Mouse (Mus musculus) liver, embryonic 12.5 days (tissue): ENCODE measurements around the gene Abca1. TPM values are rescaled to one million over a fixed set of nuclear protein-coding genes. Genes with fewer than 3 reads are reported as not detected.

Source experiments
- ATAC-seq: fragments of 200-750 bp; cut with Nextera tagmentation; 2 replicates; pipeline ENCODE4 v1.8.0; 2017; ENCODE audit warnings: moderate number of reproducible peaks, mild to moderate bottlenecking, moderate library complexity
- H3K27ac ChIP-seq: fragments of 300-500 bp; sonication (generic); 2 replicates; pipeline ENCODE4 v1.5.1; 2016; ENCODE audit warnings: mild to moderate bottlenecking
- H3K27me3 ChIP-seq: fragments of 300-500 bp; sonication (generic); replicated peaks from 2 replicates; pipeline ENCODE4 v1.6.1; 2016; ENCODE audit warnings: mild to moderate bottlenecking, moderate library complexity
- H3K36me3 ChIP-seq: fragments of 300-500 bp; sonication (generic); 2 replicates; pipeline ENCODE4 v1.6.1; 2016; ENCODE audit warnings: mild to moderate bottlenecking, moderate library complexity
- H3K4me1 ChIP-seq: fragments of 300-500 bp; sonication (generic); 2 replicates; pipeline ENCODE4 v1.6.1; 2016
- H3K4me2 ChIP-seq: fragments of 300-500 bp; sonication (generic); 2 replicates; pipeline ENCODE4 v1.6.1; 2016; ENCODE audit warnings: mild to moderate bottlenecking, moderate library complexity
- H3K4me3 ChIP-seq: fragments of 300-500 bp; sonication (generic); 2 replicates; pipeline ENCODE4 v1.5.1; 2016; ENCODE audit warnings: mild to moderate bottlenecking, moderate library complexity
- H3K9ac ChIP-seq: fragments of 300-500 bp; sonication (generic); 2 replicates; pipeline ENCODE4 v1.6.1; 2016; ENCODE audit warnings: mild to moderate bottlenecking, moderate library complexity
- H3K9me3 ChIP-seq: fragments of 300-500 bp; sonication (generic); replicated peaks from 2 replicates; pipeline ENCODE4 v1.6.1; 2016; ENCODE audit warnings: mild to moderate bottlenecking, moderate library complexity
- WGBS: fragments of 180-500 bp; shearing (Covaris S2); methylation state at CpG from one replicate; pipeline ENCODE4 v1.1.7; 2016; ENCODE audit not compliant: insufficient replicate concordance; 5-methylcytosine and 5-hydroxymethylcytosine counted together
- polyA plus RNA-seq: library from polyadenylated mRNA; unstranded; fragments of >200 nt; fragmentation: Nextera tagmentation; extraction: Ambion mirVana; gene quantifications from 2 replicates; pipeline ENCODE4 v1.2.1, GENCODE M21; 2016

Abca1 gene
- polyA plus RNA-seq, 1 experiment from 2014 or later = 10.1 TPM

GRCm38 (mm10) chr4:53147454-53147853, 12.2 kb downstream of the Abca1 start:
- ATAC-seq = no peak
- Histone ChIP-seq H3K4me3 (no peak overlapping the region), H3K9me3 (no peaks in the 10 kb centered on the region), H3K27ac (0 out of 2 replicates have a peak overlapping the region, but pooled peaks have one; percentile 31), H3K4me1 (peaks cover 21% of the 10 kb centered on the region), H3K36me3 (no peaks in the 10 kb centered on the region), H3K27me3 (no peaks in the 10 kb centered on the region), H3K9ac (no peak overlapping the region), H3K4me2 (no peak overlapping the region)
- 33% methylated on average over 2 of the region's 2 CpGs for WGBS

- ATAC-seq = no peak
- Histone ChIP-seq H3K4me2 (no peak overlapping the region), H3K4me1 (peaks cover 21% of the 10 kb centered on the region), H3K9ac (no peak overlapping the region), H3K36me3 (no peaks in the 10 kb centered on the region), H3K4me3 (no peak overlapping the region), H3K9me3 (no peaks in the 10 kb centered on the region), H3K27me3 (no peaks in the 10 kb centered on the region), H3K27ac (0 out of 2 replicates have a peak overlapping the region, but pooled peaks have one; percentile 31)
- WGBS = 49% methylated on average over 4 of the region's 4 CpGs
Measured at GRCm38 (mm10) chr4:53147046-53147445, 12.6 kb downstream of the Abca1 start.

- H3K4me2 ChIP-seq = no peak overlapping the region
- ATAC-seq = no peak
- H3K4me1 ChIP-seq = peaks cover 21% of the 10 kb centered on the region
- H3K36me3 ChIP-seq = no peaks in the 10 kb centered on the region
- H3K9ac ChIP-seq = no peak overlapping the region
- no peak overlapping the region for H3K4me3 ChIP-seq
- H3K27ac ChIP-seq = 0 out of 2 replicates have a peak overlapping the region, but pooled peaks have one; percentile 31
- no peaks in the 10 kb centered on the region for H3K9me3 ChIP-seq
- no peaks in the 10 kb centered on the region for H3K27me3 ChIP-seq
- WGBS = 82% methylated on average over 12 of the region's 12 CpGs
Measured at GRCm38 (mm10) chr4:53146227-53146949, 13.3 kb downstream of the Abca1 start.

- Histone ChIP-seq H3K9ac (no peak overlapping the region), H3K4me2 (no peak overlapping the region), H3K9me3 (no peaks in the 10 kb centered on the region), H3K27ac (no peak overlapping the region), H3K4me1 (peaks cover 18% of the 10 kb centered on the region), H3K27me3 (no peaks in the 10 kb centered on the region), H3K4me3 (no peak overlapping the region), H3K36me3 (no peaks in the 10 kb centered on the region)
- no peak for ATAC-seq
- WGBS = 52% methylated on average over 12 of the region's 12 CpGs
Measured at GRCm38 (mm10) chr4:53145434-53146168, 14.1 kb downstream of the Abca1 start.

GRCm38 (mm10) chr4:53144571-53144970, 15.1 kb downstream of the Abca1 start:
- Histone ChIP-seq H3K9me3 (no peaks in the 10 kb centered on the region), H3K4me2 (peak overlapping the region; percentile 4; the same call in 1 of the 2 replicates), H3K27ac (no peak overlapping the region), H3K9ac (no peak overlapping the region), H3K4me3 (no peak overlapping the region), H3K36me3 (no peaks in the 10 kb centered on the region), H3K27me3 (no peaks in the 10 kb centered on the region), H3K4me1 (peaks cover 24% of the 10 kb centered on the region)
- ATAC-seq = no peak
- 76% methylated on average over 10 of the region's 10 CpGs for WGBS

GRCm38 (mm10) chr4:53144021-53144420, 15.7 kb downstream of the Abca1 start:
- Histone ChIP-seq H3K4me2 (peak overlapping the region; percentile 4; the same call in 1 of the 2 replicates), H3K4me3 (peak overlapping the region; percentile 41), H3K9me3 (no peaks in the 10 kb centered on the region), H3K4me1 (peaks cover 30% of the 10 kb centered on the region), H3K36me3 (no peaks in the 10 kb centered on the region), H3K9ac (0 out of 2 replicates have a peak overlapping the region, but pooled peaks have one; percentile 27), H3K27me3 (no peaks in the 10 kb centered on the region), H3K27ac (peak overlapping the region; percentile 45; the same call in 1 of the 2 replicates)
- ATAC-seq = peak; percentile 73
- WGBS = 54% methylated on average over 8 of the region's 8 CpGs

GRCm38 (mm10) chr4:53140678-53141077, 19.0 kb downstream of the Abca1 start:
- no peak overlapping the region for H3K27ac ChIP-seq
- H3K9ac ChIP-seq = no peak overlapping the region
- no peaks in the 10 kb centered on the region for H3K9me3 ChIP-seq
- H3K4me3 ChIP-seq = no peak overlapping the region
- no peak for ATAC-seq
- 78% methylated on average over 6 of the region's 6 CpGs for WGBS
- no peaks in the 10 kb centered on the region for H3K36me3 ChIP-seq
- no peaks in the 10 kb centered on the region for H3K27me3 ChIP-seq
- H3K4me2 ChIP-seq = peak overlapping the region; percentile 22
- H3K4me1 ChIP-seq = peaks cover 39% of the 10 kb centered on the region

- Histone ChIP-seq H3K9me3 (no peaks in the 10 kb centered on the region), H3K9ac (no peak overlapping the region), H3K27ac (peak overlapping the region; percentile 66), H3K4me2 (peak overlapping the region; percentile 22), H3K4me3 (no peak overlapping the region), H3K4me1 (peaks cover 38% of the 10 kb centered on the region), H3K36me3 (no peaks in the 10 kb centered on the region), H3K27me3 (no peaks in the 10 kb centered on the region)
- WGBS = 65% methylated on average over 2 of the region's 2 CpGs
- peak; percentile 56 for ATAC-seq
Measured at GRCm38 (mm10) chr4:53139495-53139894, 20.2 kb downstream of the Abca1 start.

- no peaks in the 10 kb centered on the region for H3K27me3 ChIP-seq
- peak; percentile 78 for ATAC-seq
- peaks cover 39% of the 10 kb centered on the region for H3K4me1 ChIP-seq
- no peak overlapping the region for H3K9ac ChIP-seq
- H3K4me2 ChIP-seq = peak overlapping the region; percentile 21; the same call in 1 of the 2 replicates
- WGBS = 17% methylated on average over 3 of the region's 3 CpGs
- H3K9me3 ChIP-seq = no peaks in the 10 kb centered on the region
- peak overlapping the region; percentile 61 for H3K27ac ChIP-seq
- H3K4me3 ChIP-seq = no peak overlapping the region
- H3K36me3 ChIP-seq = no peaks in the 10 kb centered on the region
Measured at GRCm38 (mm10) chr4:53138974-53139373, 20.7 kb downstream of the Abca1 start.

GRCm38 (mm10) chr4:53137087-53137486, 22.6 kb downstream of the Abca1 start:
- ATAC-seq = no peak
- Histone ChIP-seq H3K4me1 (peaks cover 44% of the 10 kb centered on the region), H3K36me3 (no peaks in the 10 kb centered on the region), H3K4me2 (no peak overlapping the region), H3K9me3 (no peaks in the 10 kb centered on the region), H3K27ac (no peak overlapping the region), H3K9ac (no peak overlapping the region), H3K4me3 (no peak overlapping the region), H3K27me3 (no peaks in the 10 kb centered on the region)
- WGBS = 32% methylated on average over 2 of the region's 2 CpGs

GRCm38 (mm10) chr4:53134816-53135215, 24.9 kb downstream of the Abca1 start:
- Histone ChIP-seq H3K4me3 (no peak overlapping the region), H3K9ac (no peak overlapping the region), H3K4me1 (peaks cover 49% of the 10 kb centered on the region), H3K9me3 (no peaks in the 10 kb centered on the region), H3K4me2 (peak overlapping the region; percentile 21; the same call in 1 of the 2 replicates), H3K36me3 (peaks cover 3% of the 10 kb centered on the region; the same call in 1 of the 2 replicates), H3K27me3 (no peaks in the 10 kb centered on the region), H3K27ac (no peak overlapping the region)
- no peak for ATAC-seq
- WGBS = 77% methylated on average over 7 of the region's 7 CpGs

GRCm38 (mm10) chr4:53133995-53134394, 25.7 kb downstream of the Abca1 start:
- peaks cover 47% of the 10 kb centered on the region for H3K4me1 ChIP-seq
- no peak for ATAC-seq
- no peak overlapping the region for H3K4me2 ChIP-seq
- H3K9me3 ChIP-seq = no peaks in the 10 kb centered on the region
- H3K27ac ChIP-seq = no peak overlapping the region
- H3K4me3 ChIP-seq = no peak overlapping the region
- peaks cover 6% of the 10 kb centered on the region for H3K36me3 ChIP-seq
- H3K9ac ChIP-seq = no peak overlapping the region
- 63% methylated on average over 4 of the region's 4 CpGs for WGBS
- no peaks in the 10 kb centered on the region for H3K27me3 ChIP-seq
